Mouse (Mus musculus) neutrophil, adult 5-6 weeks (primary cell): ENCODE results near the gene Sgms1. TPM values are rescaled to one million over a fixed set of nuclear protein-coding genes. Genes with fewer than 3 reads are reported as not detected.

Experiments
- ATAC-seq: fragments of 151-379, 151-347 bp; 2 replicates; pipeline ENCODE4 v1.8.0; 2017; ENCODE audit warnings: mild to moderate bottlenecking, moderate TSS enrichment; ENCODE audit not compliant: insufficient number of reproducible peaks, poor library complexity, low FRiP score, severe bottlenecking; ENCODE audit errors: extremely low read depth
- total RNA-seq: library from RNA; stranded (forward); fragments of 200-1000 nt; gene quantifications from 2 replicates; pipeline ENCODE4 v1.2.3, GENCODE M21; 2017

Gene Sgms1
- total RNA-seq, 1 experiment from 2014 or later, result 198 TPM

DNA sequence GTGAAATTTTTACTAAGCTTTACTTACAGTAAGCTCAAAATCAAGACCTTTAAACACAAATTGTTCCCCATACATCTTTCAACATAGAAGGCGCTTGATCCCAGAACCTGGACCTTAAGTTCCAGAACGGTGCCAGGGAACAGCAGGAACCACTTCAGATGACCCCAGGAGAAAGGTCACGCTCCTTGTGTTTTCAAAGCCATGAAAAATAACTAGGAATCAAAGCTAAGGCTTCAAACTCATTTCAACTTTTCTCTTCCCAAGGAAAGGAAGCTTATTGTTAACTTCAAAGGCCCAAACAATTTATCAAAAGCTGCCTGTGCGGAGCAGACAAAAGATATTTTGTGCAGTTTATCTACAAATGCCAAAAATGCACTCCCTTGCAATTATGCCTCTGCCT, 107.6 kb downstream of the Sgms1 start:
- ATAC-seq, result no peak

DNA sequence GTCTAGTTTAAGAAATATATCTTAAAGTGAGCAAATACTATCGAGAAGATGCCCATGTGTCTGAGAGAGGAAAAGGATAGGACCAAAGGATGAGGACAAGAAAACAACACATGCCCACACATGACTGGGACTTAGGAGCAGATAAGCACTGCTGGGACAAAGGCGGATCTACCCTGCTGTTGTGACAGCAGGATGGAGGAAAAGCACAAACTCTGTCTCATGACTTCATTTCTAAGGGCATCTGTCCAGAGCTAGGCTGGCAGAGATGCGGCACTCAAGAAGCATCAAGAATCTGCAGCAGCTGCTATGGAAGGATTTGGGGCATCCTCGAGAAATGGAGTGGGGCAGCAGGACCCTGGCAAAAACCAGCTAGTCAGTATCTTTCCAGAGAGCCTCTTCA, 109.1 kb downstream of the Sgms1 start:
- no peak for ATAC-seq

DNA sequence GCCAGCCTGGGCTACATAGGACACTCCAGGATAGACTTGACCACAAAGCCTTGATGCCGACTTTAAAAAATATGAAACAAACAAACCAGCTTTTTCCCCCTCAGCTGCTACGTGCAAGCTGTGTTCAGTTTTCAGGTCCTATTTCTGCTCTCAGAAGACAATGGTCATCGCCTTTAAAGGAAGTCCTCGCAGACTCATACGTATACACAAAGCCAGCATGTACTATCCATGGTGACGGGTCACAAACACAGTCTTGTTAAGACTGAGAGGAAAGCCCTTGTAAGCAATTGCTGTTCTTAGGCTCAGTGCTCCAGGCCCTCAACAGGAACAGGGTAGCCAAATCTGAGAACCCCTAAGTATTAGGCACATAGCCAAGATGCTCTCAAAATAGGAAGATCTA, 110.1 kb downstream of the Sgms1 start:
- no peak for ATAC-seq

DNA sequence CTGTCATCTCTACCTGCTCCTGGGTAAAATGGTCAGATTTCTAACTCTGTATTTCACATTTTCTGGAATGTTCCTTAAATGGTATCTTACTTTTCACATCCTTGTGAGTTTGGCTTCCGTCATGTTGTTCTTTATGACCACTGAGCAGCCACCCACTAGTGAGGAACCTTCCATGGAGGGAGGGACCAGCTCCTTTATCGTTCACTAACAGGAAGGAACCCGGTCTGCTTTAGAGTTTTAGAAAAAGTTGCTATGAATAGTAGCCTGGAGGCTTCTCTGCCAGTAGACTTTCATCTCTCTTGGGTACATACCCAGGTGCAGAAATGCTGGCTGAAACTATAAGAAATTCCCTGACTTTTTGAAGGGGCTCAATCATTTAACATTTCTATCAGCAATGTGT, 111.6 kb downstream of the Sgms1 start:
- no peak for ATAC-seq

DNA sequence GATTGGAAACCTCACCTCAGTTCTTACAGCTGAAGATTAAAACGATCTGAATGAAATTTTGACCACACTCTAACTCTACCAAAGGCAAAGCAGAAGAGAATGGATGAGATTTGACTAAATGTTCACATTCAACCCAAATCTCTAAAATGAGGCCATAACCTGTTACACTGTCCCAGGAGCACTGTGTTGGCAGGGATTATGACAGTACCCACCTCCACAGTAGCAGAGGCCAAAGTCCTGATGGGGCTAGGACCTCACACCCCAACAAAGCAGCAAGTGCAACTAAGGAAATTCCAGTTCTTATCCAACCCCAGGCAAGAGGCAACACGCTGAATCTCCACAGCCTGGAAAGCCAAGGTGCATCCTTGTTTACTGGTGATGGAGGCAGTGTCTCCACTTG, 112.2 kb downstream of the Sgms1 start:
- ATAC-seq, result no peak

DNA sequence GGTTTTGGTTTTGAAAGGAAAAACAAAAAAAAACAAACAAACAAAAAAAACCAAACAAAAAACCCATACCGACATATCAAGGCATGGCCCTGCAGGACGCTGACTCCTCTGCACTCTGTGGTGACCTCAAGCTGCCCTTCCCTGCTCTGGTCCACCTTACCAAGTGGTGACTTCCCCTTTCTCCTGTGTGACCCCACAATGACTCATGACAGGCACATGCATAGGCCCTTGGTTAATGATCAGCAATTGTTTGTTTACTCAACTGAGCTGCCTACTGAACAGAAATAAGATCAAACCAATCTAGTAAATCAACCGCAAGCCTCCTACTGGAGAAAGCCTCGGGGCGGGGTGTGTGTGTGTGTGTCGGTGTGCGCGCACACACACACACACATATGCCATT, 112.7 kb downstream of the Sgms1 start:
- peak; percentile 85 for ATAC-seq

DNA sequence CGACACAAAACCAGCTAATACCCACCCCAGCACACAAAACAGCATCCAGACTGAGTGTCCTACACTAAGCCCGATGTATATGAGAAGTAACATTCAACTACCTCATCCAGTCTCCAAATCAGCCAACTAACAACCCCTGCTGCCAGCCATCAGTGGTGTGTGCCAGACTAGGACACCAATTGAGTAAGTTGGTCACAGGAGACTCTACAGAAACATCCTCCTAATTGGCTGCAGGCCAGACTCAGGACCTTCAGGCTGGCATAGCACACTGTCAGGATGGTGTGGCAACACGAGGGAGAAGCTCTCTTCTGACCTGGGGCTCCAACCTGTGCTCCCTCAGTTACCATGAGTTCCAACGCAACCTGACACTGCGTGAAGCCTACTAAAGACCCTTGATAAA, 113.3 kb downstream of the Sgms1 start:
- ATAC-seq, result no peak

DNA sequence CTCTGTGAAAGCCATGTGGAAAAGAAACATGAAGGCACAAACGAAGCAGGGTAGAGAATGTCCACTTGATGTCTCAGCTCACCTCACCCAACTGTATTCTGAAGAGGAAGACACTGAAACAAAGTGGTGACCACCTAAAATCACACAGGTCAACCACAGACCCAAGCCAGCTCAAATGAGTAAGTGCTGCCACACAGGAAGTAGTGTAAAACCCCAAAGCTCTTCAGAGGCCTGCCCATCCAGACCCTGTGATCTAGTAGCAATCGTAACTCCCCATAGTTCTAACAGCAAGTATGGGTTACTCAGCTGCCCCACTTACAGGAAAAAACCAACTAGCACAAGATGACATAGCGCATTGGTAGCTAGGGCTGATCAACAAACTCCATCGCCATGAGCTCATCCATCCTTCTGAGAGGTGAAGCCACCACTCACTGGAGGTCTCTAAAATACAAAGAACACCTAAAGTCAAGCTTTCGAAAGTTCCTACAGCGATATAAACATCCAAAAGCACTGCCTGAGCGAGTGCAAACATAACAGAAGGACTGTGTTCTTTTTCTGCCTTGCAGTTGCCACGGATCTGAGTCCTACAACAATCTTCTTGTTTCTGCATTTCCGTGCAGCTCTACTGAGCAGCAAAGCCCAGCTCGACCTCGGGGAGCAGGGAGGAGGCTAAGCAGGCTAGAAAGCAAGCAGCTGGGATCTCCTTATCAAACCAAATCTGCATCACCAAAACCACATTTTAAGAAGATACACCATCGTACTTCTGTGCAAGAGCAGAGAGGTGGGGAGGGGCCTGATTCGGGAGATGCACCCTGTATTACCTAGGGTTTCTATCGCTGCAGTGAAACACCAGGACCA, 114.2 kb downstream of the Sgms1 start:
- ATAC-seq, result peak; percentile 45

DNA sequence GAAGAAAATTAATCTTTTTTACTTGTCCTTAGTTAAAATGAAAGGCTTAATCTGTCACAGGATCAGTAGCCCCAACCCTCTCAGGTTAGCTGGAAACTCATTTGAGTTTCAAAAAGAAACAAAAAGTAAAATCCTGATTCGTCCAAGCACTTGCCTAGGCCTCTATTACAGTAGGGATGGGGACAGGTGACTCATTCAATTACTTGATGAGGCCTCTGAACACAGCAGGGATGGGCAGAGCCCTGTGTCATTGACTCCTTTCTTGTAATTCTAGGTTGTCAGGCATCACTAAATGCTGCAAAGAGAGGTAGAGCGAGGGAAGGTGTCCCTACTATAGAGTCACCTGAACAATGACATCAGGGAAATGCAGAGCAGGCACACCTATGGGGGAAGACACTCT, 115.4 kb downstream of the Sgms1 start:
- ATAC-seq, result no peak

DNA sequence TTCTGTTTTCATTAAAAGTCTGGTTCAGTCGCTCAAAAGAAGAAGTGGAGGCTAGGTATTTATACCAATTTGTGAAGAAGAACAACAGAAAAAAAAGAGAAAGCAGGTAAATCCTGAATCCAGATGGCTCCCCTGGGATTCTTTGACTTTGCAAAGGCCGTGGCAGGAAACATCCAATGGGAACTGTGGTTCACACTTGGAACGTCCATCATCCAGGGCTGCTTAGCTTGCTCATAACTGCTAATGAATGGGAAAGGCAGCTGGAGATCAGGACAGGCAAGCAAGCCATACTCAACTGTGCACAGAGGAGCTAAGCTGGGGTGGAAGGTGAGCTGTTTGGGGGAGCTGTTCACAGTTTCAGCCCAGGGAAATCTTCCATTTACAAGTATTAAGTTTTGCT, 115.8 kb downstream of the Sgms1 start:
- ATAC-seq, result no peak

DNA sequence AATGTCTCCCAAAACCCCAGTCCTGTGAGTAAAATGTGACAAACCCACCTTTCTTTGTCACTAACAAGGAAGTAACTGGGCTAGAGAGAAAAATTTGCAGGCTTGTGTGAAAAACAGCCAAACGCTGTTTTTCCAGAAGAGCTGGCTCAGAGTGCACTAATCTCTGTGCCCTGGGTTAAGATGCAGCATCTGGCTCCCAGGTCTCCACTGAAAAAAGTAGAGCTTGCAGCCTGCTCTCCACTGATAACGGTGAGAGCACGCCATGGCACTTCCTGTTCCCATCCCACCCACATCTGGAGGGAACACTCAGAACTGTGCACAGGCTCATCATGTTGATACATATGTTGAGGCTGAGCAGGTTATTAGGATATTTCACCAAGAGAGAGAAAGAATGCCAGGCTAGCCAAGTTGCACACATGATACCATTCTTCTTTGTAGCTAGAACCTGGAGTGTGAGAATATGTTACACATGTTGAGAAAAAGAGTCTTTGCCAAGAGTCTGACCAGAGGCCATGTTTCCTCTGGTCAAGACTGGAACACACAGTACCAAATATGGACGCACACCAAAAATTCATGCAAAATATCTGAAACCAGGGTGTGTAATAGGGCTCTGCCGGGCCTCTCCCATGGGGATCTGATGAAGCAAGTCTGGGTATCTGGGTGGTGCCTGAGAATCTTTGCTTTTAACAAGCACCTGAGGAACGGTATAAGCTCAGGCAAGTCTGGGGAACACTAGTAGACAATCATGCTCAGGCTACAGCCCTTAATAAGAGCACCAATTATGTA, 116.8 kb downstream of the Sgms1 start:
- ATAC-seq, result no peak

DNA sequence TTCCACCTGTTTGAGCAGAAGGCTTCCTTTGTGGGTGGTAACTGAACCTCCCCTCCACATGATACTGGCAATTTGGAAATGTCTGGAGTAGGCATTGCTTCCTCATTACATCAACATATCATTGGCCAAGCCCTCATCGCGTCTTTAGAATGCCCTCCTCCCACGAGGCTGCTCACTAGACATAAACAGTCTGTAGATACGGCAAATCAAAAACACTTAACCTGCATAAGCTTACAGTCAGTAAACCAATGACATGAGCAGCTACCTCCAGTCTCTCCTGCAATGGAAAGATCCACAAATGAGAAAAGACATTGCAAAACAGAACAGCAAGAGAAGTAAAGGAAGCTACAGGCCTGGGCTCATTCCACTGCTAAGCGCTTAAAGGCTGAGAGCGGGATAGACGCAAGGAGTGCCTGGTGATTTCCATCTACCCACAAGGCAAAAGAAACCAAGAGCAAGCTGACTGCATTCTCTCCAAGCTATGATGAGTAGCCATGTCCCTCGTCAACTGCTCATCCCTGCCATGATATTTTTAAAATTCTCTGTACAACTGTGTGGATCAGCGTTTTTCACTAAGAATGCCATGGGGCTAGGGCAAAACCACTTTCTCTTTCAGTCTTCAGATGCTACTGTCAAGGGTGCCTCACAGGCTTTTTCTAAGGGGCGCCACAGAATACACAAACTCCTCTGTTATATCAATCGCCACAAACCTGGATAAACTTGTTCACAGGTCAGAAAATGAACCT, 117.9 kb downstream of the Sgms1 start:
- no peak for ATAC-seq

DNA sequence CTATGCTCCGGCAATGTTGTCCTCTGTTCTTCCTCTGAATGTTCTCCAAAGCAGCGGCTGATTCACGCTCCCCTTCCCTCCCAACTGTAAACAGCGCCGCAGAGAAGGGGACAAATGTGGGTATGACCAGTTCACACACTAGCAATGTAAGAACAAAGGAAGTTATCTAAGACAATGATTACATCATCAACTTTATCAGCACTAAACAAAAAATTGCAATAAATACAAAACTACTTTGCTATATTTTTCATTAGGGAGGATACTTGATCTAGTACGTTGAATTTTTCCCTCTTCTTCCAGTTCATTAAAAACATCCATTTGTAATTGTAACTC, 119.7 kb downstream of the Sgms1 start:
- no peak for ATAC-seq

DNA sequence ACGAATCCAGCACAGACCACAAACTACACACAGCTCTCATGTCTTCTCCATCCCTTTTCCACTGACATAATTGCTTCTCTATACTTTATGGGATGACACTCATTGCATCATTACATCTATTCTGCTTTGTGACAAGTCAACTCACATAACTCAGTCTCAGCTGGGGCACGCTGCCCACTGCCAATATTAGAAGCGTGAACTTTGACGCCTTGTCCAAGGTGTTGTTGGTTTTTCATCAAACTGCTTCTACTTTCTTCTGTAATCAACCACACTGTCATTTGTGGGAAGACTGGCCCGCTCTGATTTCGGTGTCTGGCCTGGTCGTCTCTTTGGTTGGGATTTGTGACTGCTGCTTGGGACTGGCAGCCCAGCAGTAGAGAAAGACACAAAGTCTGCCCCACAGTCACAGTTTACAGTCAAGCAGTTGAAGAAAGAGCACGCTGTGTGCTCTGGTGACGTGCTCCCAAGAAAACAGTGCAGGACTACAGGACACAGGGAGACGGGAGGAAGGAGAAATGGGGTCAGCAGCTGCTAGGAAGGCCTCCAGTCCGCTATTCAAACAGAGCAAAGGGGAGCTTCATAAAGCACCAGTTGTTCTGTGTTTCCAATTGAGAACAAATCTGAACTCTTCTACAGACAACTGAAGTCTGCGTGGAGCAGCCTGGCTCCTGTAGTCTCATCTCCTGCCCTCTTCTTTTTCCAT, 120.2 kb downstream of the Sgms1 start:
- no peak for ATAC-seq

DNA sequence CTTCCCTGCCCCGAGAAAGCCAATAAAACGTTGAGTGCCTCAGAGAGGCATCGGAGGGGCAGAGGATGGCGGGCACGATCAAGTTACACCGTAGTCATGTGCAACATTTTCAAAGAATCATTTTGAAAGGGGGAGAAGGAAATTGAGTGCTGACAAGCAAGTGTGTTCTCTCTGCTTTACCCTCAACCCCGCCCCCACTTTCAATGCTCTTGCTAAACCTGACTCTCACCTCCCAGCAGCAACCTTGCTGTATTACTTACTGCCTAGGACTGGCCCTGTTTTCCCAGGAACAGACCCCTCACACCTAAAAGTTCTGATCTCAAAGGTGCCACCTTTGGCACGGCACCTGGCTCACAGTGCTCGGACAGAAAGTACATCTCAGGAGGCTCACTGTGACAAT, 121.0 kb downstream of the Sgms1 start:
- ATAC-seq, result no peak

DNA sequence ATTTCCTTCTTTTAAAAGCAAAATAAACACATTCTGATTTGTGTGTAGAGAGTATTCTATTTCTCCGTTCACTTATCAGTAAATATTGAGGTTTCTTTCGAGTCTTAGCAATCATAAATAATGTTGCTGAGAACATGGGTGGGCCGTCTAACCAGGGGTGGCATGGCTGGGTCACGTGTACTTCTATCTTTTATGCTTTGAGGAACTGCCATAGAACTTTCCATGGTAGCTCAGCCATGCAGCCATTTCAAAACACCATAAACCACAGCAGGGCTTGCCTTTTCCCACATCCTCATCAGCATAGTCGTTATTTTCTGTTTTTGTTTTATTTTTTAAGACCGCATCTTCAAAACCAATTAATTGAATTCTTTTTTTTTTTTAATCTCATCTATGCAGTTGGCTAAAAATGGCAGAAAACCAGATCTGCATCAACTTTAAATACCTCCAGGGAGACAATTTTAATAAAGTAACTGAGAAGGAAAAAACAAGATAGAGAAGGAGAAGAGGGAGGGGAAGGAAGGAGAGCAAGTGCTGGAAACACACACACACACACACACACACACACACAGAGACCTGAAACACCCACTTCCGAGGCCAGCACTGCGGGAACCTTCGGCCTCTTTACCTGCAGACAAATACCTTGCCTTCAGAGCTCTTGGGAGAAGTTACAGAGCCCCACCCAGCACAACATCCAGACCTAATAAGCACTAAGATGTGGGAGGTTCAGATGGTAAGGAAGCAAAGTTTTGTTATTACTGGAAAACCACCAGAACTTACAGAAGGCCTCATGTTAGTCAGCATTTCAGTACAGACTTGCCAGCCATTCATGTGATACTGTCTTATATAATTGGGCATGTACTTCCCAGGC, 122.9 kb downstream of the Sgms1 start:
- ATAC-seq, result peak; percentile 79

DNA sequence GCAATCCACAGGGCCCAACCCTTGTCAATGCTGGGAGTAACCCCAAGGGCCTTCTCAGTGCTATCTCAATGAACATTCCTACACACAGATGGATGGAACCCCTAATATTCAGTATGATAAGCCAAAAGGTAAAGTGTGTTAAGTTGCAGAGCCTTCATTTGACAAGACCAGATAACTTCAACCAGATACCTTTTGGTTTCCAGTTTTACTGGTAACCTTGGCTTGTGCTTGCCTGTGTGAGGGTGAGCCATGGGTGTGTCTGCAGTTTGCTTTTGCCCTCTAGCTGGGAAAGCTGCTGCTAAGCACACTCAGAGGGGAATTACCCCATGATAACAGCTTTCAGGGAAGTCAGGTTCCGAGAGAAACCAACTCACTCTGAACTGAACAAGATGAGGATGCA, 125.8 kb downstream of the Sgms1 start:
- ATAC-seq, result no peak

DNA sequence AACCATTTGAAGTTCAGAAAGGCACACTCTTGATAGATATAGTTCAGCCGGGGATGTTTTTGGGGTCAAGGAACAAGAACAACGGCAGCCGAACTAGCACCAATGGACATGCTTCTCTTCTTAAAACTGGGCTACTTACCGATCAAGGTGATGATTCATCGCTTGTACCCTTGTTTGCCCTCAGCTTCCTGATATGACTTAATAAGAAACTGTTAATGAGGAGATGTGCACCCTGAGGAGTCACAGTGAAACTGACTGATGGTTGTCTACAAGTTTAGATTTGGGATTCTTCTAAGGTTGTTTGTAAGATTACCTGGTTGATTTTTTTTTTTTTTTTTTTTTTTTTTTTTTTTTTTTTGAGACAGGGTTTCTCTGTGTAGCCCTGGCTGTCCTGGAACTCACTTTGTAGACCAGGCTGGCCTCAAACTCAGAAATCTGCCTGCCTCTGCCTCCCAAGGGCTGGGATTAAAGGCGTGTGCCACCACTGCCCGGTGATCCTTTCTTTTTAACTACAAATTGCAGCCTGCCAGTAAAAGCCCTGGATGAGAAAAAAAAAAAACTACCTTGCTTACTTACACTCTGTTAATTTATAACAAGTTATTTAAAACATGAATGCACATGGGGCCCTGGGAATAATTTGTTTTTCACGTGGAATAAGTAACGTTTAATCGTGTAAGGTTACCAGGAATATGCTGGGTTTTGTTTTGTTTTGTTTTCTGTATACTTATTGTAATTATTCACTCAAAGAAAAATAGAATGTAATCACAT, 126.5 kb downstream of the Sgms1 start:
- ATAC-seq, result no peak
